Mouse (Mus musculus) CD4-positive, CD25-positive, alpha-beta regulatory T cell, adult 4 months (primary cell): ENCODE measurements at regions not wholly inside any gene's neighbourhood (a gene's known extent, or its start where the extent isn't known, plus 50 kb on each side); places are given as distances from the start of the nearest gene placed in this dataset.
"Not testable (repeated sequence)": the region's sequence is repeated elsewhere in the genome, so short reads cannot be mapped to it uniquely, and the experiment has no call there.

ENCODE experiments used
- ATAC-seq: one replicate; pipeline ENCODE4 v1.8.0; 2017

- ATAC-seq = no peak
Measured at GRCm38 (mm10) chr7:69167456-69167855, 418.4 kb upstream of the Arrdc4 start.

GRCm38 (mm10) chr7:69161916-69162315 lies 412.9 kb upstream of the Arrdc4 start:
- no peak for ATAC-seq

- ATAC-seq = no peak
Measured at GRCm38 (mm10) chr7:69142351-69142750, 393.3 kb upstream of the Arrdc4 start.

- no peak for ATAC-seq
Measured at GRCm38 (mm10) chr7:69133441-69133840, 384.4 kb upstream of the Arrdc4 start.

GRCm38 (mm10) chr7:69101770-69102169 lies 352.7 kb upstream of the Arrdc4 start:
- not testable (repeated sequence) for ATAC-seq

- ATAC-seq = no peak
Measured at GRCm38 (mm10) chr7:69097587-69098095, 348.6 kb upstream of the Arrdc4 start.

GRCm38 (mm10) chr7:69074780-69075179 lies 325.7 kb upstream of the Arrdc4 start:
- no peak for ATAC-seq

- ATAC-seq = no peak
Measured at GRCm38 (mm10) chr7:69062994-69063393, 314.0 kb upstream of the Arrdc4 start.

GRCm38 (mm10) chr7:69062506-69062905 lies 313.5 kb upstream of the Arrdc4 start:
- no peak for ATAC-seq

GRCm38 (mm10) chr7:69062094-69062493 lies 313.1 kb upstream of the Arrdc4 start:
- ATAC-seq = no peak

- no peak for ATAC-seq
Measured at GRCm38 (mm10) chr7:69061242-69061641, 312.2 kb upstream of the Arrdc4 start.

GRCm38 (mm10) chr7:69016575-69016974 lies 267.5 kb upstream of the Arrdc4 start:
- ATAC-seq = no peak

GRCm38 (mm10) chr7:69015047-69015446 lies 266.0 kb upstream of the Arrdc4 start:
- no peak for ATAC-seq

GRCm38 (mm10) chr7:69007237-69007636 lies 258.2 kb upstream of the Arrdc4 start:
- no peak for ATAC-seq

GRCm38 (mm10) chr7:68988061-68988460 lies 239.0 kb upstream of the Arrdc4 start:
- ATAC-seq = no peak

- ATAC-seq = no peak
Measured at GRCm38 (mm10) chr7:68983937-68984336, 234.9 kb upstream of the Arrdc4 start.

GRCm38 (mm10) chr7:68982914-68983502 lies 234.0 kb upstream of the Arrdc4 start:
- no peak for ATAC-seq

- no peak for ATAC-seq
Measured at GRCm38 (mm10) chr7:68978576-68978975, 229.5 kb upstream of the Arrdc4 start.

- ATAC-seq = no peak
Measured at GRCm38 (mm10) chr7:68976813-68977752, 228.0 kb upstream of the Arrdc4 start.

- no peak for ATAC-seq
Measured at GRCm38 (mm10) chr7:68975956-68976355, 226.9 kb upstream of the Arrdc4 start.

GRCm38 (mm10) chr7:68975580-68975894 lies 226.5 kb upstream of the Arrdc4 start:
- no peak for ATAC-seq

GRCm38 (mm10) chr7:68974761-68975579 lies 225.9 kb upstream of the Arrdc4 start:
- no peak for ATAC-seq
